Mouse (Mus musculus) cerebellum, adult 2 months (tissue): ENCODE measurements around the gene Gstm4.

Experiments
- CTCF ChIP-seq: fragments of 200-500 bp; IDR thresholded peaks from 2 replicates; pipeline ENCODE4 v1.5.1; 2011; ENCODE audit warnings: low read depth, mild to moderate bottlenecking, control low read depth, low read length, moderate library complexity, borderline replicate concordance; ENCODE audit not compliant: insufficient read depth
- POLR2A ChIP-seq: fragments of 200-500 bp; IDR thresholded peaks from 2 replicates; pipeline ENCODE4 v1.6.1; 2011; ENCODE audit warnings: low read length, control low read depth, borderline replicate concordance; ENCODE audit not compliant: insufficient read depth

- TF ChIP-seq CTCF (no peak), POLR2A (no peak)
These were observed 22.0 kb downstream of the Gstm4 start for GRCm38 (mm10) chr3:108022650-108023049.
